Mouse (Mus musculus) small intestine, adult 2 months (tissue): ENCODE data around the gene Vars2. TPM values are rescaled to one million over a fixed set of nuclear protein-coding genes. Genes with fewer than 3 reads are reported as not detected.

ENCODE experiments used
- H3K27ac ChIP-seq: fragments of 200-500 bp; 2 replicates; pipeline ENCODE4 v1.5.1; 2012; ENCODE audit warnings: low read depth, low read length, control low read depth, inconsistent platforms; ENCODE audit not compliant: insufficient read depth
- H3K27me3 ChIP-seq: fragments of 200-500 bp; 2 replicates; pipeline ENCODE4 v1.6.1; 2012; ENCODE audit warnings: mild to moderate bottlenecking, moderate library complexity, low read length, inconsistent platforms; ENCODE audit not compliant: control insufficient read depth, insufficient read depth
- H3K36me3 ChIP-seq: fragments of 200-500 bp; 2 replicates; pipeline ENCODE4 v1.6.1; 2012; ENCODE audit warnings: mild to moderate bottlenecking, low read length, control low read depth, inconsistent platforms; ENCODE audit not compliant: control insufficient read depth, insufficient read depth
- H3K4me1 ChIP-seq: fragments of 200-500 bp; 2 replicates; pipeline ENCODE4 v1.6.1; 2012; ENCODE audit warnings: low read length, inconsistent platforms, mixed read lengths; ENCODE audit not compliant: control insufficient read depth, insufficient read depth, insufficient read length
- H3K4me3 ChIP-seq: fragments of 200-500 bp; 2 replicates; pipeline ENCODE4 v1.5.1; 2012; ENCODE audit warnings: low read depth, mild to moderate bottlenecking, control low read depth, inconsistent platforms, low read length, moderate library complexity
- CTCF ChIP-seq: fragments of 200-500 bp; IDR thresholded peaks from 2 replicates; pipeline ENCODE4 v1.5.1; 2012; ENCODE audit warnings: low read depth, mild to moderate bottlenecking, control low read depth, inconsistent platforms, low read length, moderate library complexity, mixed read lengths; ENCODE audit not compliant: insufficient replicate concordance, insufficient read length; ENCODE audit errors: extremely low read depth
- POLR2A ChIP-seq: fragments of 200-500 bp; IDR thresholded peaks from 2 replicates; pipeline ENCODE4 v1.6.1; 2012; ENCODE audit warnings: low read depth, mild to moderate bottlenecking, control low read depth, inconsistent platforms, low read length, moderate library complexity
- WGBS: fragments of 180-500 bp; shearing (Covaris S2); methylation state at CpG from one replicate; pipeline ENCODE4 v1.1.7; 2018; 5-methylcytosine and 5-hydroxymethylcytosine counted together
- polyA plus RNA-seq: library from polyadenylated mRNA; depleted of rRNA; stranded (reverse); fragments of >200 nt; gene quantifications from 2 replicates; pipeline ENCODE4 v1.2.3, GENCODE M21; 2012

Vars2 gene
- polyA plus RNA-seq, 1 experiment = 26.5 TPM

DNA sequence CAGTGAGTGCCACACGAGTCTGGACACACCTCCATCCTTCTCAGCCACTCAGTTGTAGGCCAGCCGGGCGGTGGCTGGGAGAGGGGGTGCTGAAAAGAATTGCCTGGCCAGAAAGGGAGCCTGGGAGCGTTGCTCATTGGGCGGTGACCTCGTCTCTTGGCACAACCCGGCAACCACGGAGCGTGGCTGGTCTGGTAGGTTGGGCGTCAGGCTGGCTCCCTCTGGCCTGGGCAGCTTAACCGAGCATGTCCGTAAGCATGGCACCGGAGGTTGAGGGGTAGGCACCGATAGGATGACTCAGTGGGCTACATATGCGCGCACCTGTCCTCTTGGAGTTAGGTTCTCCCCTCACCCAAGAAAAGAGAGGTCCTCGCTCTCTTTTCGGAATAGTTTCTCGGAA lies 32.5 kb upstream of the Vars2 start:
- 3% methylated on average over 19 of the region's 19 CpGs for WGBS
- Histone ChIP-seq H3K27me3 (no peaks in the 10 kb centered on the region), H3K4me1 (peaks cover 25% of the 10 kb centered on the region), H3K4me3 (peak overlapping the region; percentile 90), H3K36me3 (peaks cover 1% of the 10 kb centered on the region; the same call in 1 of the 2 replicates), H3K27ac (peak overlapping the region; percentile 91)
- TF ChIP-seq POLR2A = no peak
- TF ChIP-seq CTCF = no peak

DNA sequence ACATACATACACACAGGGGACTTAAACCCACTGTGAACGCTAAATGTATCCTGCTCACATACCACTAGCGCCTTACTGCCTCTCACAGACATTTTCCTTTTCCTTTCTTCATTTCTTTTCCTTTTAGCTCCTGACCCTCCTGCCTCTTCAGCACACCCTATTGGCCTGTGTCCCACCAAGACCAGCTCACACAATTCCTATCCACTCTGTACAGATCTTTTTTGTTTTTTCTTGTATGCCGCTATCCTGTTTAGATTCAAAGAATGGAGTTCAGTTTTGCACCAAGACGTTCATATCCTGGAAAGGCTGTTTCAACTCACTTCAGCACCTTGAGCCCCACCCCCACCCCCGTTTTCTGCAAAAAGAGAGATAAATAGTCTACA lies 31.1 kb upstream of the Vars2 start:
- H3K27me3 ChIP-seq = no peaks in the 10 kb centered on the region
- H3K27ac ChIP-seq = peak overlapping the region; percentile 39
- H3K36me3 ChIP-seq = peaks cover 4% of the 10 kb centered on the region
- no peak for TF ChIP-seq CTCF
- no peak for TF ChIP-seq POLR2A
- 59% methylated on average over 5 of the region's 5 CpGs for WGBS
- H3K4me3 ChIP-seq = no peak overlapping the region
- H3K4me1 ChIP-seq = peaks cover 18% of the 10 kb centered on the region

DNA sequence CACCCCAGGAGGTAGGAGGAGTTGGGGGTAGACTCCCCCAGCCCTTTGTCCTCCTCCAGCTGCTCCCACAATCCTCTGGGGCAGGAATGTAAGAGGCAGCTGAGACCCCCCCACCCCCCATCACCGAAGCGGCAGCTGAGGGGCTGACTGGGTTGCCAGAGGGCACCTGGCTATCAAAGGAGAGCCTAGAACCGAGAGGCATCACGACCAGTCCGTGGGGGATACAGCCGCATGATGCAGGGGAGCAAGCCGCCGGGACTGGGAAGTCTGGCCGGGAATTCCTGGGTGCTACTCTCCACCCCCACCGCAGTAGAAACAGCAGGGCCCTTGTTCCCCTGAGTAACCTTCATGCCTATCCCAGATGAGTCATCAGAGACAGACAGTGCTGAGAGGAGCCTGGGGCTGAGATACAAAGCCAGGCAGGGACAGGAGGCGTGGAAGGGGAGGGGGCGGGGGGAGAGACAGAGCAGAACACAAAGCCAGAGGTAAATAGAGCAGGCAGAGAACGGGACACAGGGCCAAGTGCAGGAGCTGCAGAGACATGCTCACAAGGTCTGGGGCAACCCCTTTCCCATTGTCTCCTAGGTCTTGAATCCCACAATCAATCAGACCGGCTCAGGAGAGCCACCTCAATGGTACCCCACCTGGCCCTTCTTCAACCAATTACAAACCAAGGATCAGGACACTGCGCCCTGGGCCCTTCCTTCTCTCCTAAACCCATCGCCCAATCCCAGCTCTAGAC lies 30.5 kb upstream of the Vars2 start:
- Histone ChIP-seq H3K4me3 (peak overlapping the region; percentile 52), H3K27me3 (no peaks in the 10 kb centered on the region), H3K36me3 (peaks cover 10% of the 10 kb centered on the region), H3K4me1 (peaks cover 18% of the 10 kb centered on the region), H3K27ac (peak overlapping the region; percentile 48)
- TF ChIP-seq CTCF (no peak), POLR2A (no peak)
- 14% methylated on average over 16 of the region's 16 CpGs for WGBS

DNA sequence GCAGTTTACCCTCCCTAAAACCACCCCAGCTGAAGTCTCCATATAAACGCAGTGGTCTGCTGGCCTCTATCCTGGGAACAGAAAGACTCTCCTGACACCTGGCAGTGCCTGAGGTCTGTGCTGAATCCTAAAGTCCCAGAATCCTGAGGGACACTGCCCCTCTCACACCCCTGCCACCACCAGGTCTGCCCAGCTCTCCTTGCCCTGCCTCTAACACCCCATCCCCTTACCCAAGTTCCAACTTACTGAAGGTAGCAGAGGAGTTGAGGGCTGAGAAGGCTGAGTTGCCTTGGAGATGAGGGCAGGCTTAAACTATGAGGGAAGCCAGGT lies 30.0 kb upstream of the Vars2 start:
- H3K27ac ChIP-seq = peak overlapping the region; percentile 48
- TF ChIP-seq CTCF (no peak), POLR2A (no peak)
- peak overlapping the region; percentile 52 for H3K4me3 ChIP-seq
- no peaks in the 10 kb centered on the region for H3K27me3 ChIP-seq
- peaks cover 18% of the 10 kb centered on the region for H3K4me1 ChIP-seq
- peaks cover 15% of the 10 kb centered on the region for H3K36me3 ChIP-seq
- 23% methylated on average over 1 of the region's 1 CpGs for WGBS

DNA sequence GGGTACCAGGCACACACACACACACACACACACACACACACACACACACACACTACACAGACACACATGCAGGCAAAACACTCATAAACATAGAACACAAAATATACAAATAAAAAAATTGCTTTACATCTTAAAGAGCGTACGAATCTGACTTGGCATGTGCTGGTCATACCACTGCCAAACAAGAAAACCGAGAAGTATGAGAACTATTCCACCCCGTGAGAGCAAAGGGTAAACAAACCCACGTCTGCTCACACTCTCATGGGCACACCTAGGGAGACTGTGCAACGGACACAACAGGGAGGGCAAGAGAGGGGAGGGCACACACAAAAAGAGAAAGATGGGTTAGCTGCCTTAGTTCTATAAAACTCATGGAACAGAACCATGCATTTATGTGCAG lies 29.3 kb upstream of the Vars2 start:
- WGBS = 28% methylated on average over 6 of the region's 6 CpGs
- Histone ChIP-seq H3K27ac (no peak overlapping the region), H3K4me1 (peaks cover 18% of the 10 kb centered on the region), H3K36me3 (peaks cover 22% of the 10 kb centered on the region), H3K4me3 (no peak overlapping the region), H3K27me3 (no peaks in the 10 kb centered on the region)
- TF ChIP-seq POLR2A (no peak), CTCF (no peak)

DNA sequence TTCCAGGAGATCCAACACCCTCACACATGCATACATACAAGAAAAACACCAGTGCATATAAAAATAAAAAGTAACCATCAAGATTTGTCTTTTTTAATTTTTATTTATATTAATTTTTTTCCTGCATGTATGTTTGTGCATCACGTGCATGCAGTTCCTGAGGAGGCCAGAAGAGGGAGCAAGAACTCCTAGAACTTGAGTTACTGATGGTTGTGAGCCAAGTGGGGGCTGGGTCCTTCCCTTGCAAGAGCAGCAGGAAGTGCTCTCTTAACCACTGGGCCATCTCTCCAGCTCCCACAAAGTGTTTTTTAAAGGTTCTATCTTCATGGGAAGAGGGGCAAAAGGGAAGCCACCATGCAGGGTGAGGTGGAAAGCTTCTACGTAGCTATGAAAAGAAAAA lies 27.9 kb upstream of the Vars2 start:
- H3K27ac ChIP-seq = no peak overlapping the region
- peak; percentile 56; the same call in 1 of the 2 replicates for TF ChIP-seq CTCF
- no peak for TF ChIP-seq POLR2A
- 91% methylated on average over 2 of the region's 2 CpGs for WGBS

DNA sequence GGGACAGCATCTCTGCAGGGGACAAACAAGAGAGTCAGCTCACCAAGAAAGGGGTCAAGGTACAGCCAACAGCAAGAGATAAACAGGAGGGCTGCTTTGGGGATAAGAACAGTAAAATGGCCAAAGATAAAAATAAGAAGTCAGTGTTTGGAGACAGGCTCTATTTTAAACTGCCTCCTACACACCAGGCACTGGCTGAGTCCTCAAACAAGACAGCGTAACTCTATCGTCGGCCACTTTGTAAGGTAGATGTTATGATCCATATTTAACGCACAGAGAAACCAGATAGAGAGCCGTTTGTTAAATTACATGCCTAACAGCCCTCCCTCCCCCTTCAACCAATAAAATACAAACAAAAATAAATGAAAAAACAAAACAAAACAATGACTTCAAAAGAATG lies 26.5 kb upstream of the Vars2 start:
- TF ChIP-seq CTCF = no peak
- no peak for TF ChIP-seq POLR2A
- WGBS = 87% methylated on average over 5 of the region's 5 CpGs
- Histone ChIP-seq H3K4me1 (peaks cover 11% of the 10 kb centered on the region), H3K27ac (no peak overlapping the region), H3K27me3 (no peaks in the 10 kb centered on the region), H3K36me3 (peaks cover 40% of the 10 kb centered on the region), H3K4me3 (no peak overlapping the region)

More for the DNA sequence above, 27.9 kb upstream of the Vars2 start:
- H3K36me3 ChIP-seq = peaks cover 30% of the 10 kb centered on the region
- no peaks in the 10 kb centered on the region for H3K27me3 ChIP-seq
- H3K4me3 ChIP-seq = no peak overlapping the region
- H3K4me1 ChIP-seq = peaks cover 18% of the 10 kb centered on the region
